Mouse (Mus musculus) left cerebral cortex, adult 9 months (tissue): ENCODE data around the gene Gm6657.
A peak's percentile ranks its signal among the peaks of the same experiment; 100 is the strongest.

Source experiments
- DNase-seq, 2 experiments: peaks; one replicate each; pipeline ENCODE4 v3.0.0; 2022; ENCODE audit warnings: low spot score in 2 of 2

Gm6657 gene

DNA sequence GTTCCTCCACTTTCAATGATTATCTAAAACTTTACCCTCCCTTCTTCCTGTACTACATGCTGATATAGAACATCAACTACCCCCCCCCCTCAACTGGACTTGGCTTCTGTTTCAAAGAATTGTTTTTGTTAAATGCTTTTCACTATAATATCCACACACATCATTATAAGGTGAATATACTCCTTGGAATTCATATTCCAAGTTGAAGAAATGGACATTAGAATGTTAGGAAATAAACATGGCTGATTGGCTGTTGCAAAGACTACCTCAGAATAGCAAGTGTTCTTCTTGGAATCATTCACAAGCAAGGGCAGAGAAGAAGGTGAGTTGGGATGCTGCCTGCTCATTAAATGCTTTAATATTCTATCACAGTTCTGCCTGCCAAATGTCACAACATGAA lies at the start of gene Gm6657:
Gm6657 (plus strand) TSS at position 301 of the 400 bp plus-strand sequence.
- no peak for DNase-seq

DNA sequence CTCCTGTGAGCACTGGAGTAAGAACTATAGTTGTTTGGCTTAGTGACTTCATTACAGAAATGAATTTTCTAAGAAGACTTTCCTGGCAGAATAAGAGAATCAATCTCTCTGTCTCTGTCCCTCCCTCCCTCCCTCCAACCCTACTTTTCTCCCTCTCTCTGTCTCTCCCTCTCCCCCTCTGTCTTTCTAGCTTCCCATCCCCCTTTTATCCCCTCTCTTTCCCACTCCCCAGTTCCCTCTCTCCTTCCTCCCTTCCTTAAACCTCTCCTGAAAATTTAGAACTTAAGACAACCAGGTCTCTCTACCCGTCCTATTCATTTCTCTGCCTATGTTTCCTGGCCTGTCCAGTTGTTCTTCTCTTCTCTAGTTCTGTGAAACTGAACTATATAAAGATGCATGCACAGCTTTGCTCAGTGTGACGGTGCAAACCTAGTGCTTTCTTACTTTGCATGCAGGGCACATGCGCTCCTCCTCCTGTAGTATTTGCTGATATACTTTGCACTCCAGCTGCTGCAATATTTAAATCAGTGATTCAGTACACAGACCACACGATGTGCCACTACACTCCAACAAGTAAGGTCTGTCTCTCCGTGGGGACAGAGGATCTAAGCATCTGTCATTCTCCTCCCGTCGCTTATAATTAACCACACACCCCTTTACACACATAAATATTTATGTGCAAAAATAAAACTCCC lies 40.6 kb upstream of the Gm6657 start:
- peak in 1 of 2 experiments; percentile 11 for DNase-seq

DNA sequence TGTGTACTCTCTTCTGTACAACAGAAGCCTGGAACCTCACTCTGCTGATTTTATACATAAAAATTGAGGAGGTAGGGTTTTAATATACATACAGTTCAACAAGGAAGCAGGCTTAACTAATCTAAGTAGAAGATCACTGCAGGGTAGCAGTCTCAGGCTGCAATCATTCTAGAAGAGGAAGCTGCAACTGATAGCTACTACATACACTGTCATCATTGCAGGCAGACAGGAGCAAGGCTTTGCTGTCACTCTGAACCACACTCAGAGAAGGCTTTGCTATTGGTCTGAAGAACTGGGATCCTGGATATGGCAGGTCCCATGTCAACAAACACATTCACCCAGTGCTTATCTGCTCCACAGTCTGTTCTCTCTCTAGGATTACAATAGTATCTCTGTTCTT lies 23.9 kb upstream of the Gm6657 start:
- no peak for DNase-seq

DNA sequence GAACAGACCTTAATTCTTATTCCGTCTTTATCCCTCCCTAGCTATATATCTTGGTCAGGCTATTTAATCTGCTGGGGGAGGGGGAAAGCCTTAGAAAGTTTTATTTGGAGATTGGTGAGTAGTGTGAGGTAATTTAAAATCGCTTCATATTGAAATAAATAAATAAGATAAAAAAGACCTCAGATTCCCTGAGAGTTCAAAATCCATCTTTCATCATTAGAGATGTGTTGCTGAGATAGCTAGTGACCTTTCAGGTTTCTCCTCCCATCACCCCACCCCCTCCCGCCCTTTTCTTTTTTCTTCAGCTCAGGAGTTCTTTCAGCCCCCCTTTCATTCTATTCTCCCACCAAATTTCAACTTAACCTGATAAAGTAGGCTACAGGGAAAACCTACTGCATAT lies 20.1 kb upstream of the Gm6657 start:
- no peak for DNase-seq

DNA sequence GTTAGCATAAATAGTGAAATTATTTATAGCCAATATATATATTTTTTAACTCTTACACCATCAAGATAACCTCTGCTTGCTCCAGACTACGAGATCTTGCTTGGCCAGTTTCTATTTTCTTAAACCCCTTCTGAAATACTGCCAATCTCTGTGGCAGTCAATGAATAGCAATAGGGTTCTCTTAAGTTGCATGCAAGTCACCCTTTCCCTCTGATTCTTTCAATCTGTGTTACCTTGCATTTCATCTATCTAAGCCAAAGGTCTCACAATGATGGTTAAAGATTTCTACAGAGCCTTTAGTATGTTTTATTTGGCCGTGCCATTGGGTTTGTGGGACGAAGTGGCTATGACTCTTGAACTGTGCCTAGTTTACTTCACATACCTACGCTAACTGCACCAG lies 19.4 kb upstream of the Gm6657 start:
- DNase-seq: no peak

DNA sequence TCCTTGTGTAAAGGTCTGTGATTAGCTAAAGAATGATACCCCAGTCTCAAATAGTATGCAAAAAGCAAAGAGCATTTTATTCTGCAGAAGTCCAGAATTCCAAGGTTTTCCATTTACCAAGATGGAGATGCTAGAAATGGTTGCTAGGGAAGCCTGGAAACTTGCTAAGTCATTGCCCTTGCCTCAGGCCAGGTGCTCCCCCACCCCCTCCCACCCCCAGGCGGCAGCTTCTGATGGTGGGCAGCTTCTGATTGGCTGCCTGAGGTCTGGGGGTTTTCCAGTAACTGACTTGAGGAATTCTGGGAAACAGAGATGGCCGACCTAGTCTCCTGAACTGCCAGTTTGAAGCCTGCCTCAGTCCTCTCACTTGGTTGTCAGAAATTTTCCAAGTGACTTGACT lies 12.6 kb upstream of the Gm6657 start:
- DNase-seq: no peak

DNA sequence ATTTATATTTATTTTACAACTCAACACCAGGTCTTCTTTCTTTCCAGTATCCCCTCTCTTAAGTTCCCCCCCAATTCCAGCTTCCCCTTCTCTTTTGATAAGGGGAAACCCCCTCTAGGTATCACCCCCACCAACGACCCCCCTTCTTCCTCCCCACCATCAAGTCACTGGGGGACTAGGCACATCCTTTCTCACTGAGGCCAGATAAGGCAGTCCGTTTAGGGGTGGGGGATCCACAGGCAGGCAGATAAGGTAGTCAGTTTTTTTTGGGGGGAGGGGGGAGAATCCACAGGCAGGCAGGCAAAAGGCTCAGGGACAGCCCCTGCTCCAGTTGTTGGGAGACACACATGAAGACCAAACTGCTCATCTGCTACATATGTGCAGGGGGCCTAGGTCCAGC lies 1.3 kb downstream of the Gm6657 start:
- DNase-seq: no peak

DNA sequence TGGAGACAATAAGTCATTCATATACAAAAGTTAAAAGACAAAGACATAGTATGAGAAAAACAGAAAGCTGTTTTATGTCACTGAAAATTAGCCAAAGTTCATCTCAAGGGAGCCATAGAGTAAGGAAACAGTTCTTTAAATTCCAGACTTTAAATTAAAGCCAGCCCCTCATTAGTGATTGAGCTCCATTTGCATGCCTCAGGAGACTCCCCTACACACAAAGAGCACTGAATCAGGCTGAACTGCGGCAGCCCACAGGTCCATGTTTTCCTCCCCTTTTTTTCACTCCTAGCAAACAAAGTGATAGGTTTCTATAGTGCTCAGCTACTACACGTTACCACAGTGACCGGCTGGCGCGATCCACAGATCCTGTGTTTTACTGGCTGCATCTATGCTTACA lies 9.6 kb downstream of the Gm6657 start:
- no peak for DNase-seq

DNA sequence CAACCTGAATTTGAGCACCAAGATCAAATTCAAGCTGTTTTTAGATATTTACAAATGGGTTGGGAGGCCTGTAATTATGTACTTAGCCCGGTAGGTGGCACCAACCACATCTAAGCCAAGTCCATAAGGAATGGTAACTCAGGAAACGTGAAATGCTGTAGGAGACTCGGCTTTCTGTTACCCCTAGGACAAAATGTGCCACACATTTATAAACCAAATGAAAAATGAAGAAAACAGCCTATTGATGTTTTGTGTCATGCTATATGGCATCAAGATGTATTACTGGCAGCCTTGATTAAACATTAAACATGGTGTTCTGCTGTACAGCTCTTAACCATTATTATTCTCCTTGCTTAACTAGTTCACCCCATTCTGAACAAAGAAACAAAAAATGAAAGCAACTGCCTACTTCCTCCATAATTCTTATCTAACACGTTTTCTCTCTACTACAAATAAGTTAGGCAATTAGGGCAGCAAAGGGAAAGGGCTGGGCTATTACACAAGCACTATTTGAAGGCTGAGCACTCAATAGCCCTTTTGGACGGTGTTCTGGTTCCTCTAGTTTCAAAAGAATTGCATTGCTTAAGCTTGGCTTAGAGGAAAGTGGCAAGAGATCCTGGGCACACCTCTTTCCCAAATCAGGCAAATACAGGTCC lies 12.0 kb downstream of the Gm6657 start:
- DNase-seq: peak in 1 of 2 experiments; percentile 43

DNA sequence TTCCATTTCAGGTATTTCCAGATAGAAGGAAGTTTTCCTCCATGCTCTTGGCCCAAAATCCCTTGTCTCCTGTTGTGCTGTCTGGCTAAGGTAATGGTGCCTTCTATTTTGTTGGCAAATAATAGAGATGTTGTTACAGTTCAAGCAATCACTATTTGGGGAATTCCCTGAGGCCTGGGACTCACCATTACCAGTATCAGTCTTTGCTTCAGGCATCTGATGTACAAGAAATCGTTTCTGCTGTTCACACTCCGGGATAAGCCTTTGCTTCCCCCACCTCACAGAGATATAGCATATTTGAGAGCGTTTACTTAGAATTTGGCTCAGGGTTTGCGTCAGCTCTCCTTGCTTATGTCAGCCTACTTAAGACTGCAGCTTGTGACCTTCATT lies 12.5 kb downstream of the Gm6657 start:
- DNase-seq: no peak

DNA sequence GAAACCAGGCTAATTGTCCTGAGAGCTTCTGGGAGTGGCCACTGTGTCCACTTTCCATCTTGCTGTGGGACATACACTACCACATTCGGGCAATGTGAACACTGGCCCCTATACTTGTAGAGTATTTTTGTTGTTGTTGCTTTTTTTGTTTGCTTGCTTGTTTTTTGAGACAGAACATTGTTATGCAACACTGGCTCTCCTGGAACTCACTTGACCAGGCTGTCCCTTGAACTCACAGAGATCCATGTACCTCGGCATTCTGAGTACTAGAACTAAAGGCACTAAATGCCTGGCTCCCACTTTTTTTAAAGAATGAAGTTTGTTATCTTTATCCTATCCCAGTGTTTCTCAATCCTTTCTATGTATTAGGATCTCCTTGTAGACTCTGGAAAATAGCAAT lies 15.8 kb downstream of the Gm6657 start:
- DNase-seq: no peak

DNA sequence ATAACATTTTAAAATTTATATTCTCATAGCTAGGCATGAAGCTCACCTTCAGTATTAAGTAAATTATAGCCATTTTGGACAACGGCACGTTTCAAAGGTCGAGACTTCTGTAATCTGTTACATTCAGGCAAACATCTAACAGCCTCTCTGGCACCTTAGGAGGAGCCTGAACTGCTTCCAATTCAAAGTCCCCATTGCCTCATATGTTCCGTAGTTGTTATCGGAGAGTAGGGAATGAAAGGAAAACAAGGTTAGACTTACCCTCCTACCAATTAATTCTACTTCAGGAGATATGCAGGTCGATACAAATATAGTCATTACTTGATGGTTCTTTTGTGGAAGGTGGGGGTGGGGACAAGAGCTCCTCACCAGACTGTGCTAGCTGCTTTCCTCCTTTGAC lies 21.4 kb downstream of the Gm6657 start:
- no peak for DNase-seq

DNA sequence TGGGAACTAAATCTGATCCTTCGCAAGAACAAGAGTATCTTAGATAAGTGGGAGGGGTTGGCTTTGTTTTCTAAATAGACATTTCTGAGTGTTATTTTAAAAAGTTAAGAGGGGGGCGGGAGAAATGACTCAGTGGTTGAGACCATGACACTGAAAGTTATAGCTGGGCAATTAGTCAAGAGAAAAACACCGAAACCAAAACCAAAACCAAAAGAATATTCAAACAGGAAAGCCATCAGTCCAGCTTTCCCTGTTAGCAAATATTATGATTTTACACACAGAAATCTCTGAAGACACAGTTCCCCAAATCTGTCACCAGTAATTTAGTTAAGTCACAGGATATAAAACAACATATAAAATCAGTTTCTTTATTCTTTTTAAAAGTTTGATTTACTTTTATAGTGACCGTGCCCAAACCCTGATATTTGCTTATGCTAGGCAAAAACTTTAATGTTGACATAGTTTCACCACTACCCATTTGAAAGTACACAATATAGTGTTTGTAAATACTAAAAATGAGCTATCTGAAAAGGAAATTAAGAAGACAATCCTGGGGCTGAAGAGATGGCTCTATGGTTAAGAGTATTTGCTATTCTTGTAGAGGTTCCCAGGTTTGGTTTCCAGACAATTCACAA lies 25.3 kb downstream of the Gm6657 start:
- DNase-seq: no peak

DNA sequence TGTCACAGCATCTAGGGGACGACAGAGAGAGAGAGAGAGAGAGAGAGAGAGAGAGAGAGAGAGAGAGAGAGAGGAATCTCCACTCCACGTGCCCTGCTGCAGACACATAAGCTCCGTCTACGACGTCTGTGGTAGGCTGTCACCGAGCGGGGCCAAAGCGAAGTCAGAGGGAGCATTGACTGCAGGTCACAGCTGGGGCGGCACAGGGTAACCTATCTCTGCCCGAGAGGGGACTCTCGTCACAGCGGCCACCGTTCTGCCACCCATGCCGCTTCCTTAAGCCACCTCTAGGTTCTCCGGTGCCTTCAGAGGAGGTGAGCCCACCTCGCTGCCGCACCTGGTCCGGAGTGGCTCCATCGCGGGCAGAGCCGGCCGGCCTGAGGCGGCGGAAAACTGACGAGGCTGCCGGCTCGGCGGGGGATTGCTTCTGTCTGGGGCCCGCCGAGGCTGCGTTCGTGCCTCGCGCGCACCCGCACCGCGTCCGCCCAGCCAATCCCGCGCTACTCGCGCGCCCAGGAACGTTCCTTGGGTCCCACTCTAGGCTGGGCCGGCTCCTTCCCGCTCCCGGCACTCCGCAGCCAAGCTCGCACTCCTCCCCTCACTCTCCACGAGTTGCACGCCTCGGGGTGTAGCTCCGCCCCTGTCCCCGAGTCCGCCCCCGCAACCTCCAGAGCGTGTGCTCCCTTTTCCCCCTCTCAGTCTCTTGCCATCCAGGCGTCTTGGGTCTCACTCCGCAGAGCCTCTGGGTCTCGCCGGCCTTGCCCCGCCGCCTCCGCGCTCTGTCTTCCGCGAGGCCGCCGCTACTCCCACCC lies 31.9 kb downstream of the Gm6657 start, which contains the start of gene Gphn:
Gphn (plus strand) TSS at position 673 of the 812 bp plus-strand sequence.
- peak; percentile 88 to 92 for DNase-seq

DNA sequence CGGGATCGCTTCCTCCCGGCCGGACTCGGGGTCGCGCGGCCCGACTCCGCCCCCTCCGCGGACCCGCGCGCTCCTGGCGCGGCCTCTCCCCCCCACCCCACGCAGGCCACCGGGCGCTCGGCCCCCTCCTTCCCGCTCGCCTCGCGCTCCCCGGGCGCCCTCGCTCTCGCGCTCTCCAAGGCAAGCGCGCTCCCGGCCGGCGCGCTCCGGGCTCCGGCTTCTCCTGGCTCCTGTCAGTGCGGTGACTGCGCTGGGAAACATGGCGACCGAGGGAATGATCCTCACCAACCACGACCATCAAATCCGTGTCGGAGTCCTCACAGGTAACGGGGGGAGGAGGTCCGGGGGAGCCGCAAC lies 32.5 kb downstream of the Gm6657 start:
- DNase-seq: peak; percentile 58 to 83

DNA sequence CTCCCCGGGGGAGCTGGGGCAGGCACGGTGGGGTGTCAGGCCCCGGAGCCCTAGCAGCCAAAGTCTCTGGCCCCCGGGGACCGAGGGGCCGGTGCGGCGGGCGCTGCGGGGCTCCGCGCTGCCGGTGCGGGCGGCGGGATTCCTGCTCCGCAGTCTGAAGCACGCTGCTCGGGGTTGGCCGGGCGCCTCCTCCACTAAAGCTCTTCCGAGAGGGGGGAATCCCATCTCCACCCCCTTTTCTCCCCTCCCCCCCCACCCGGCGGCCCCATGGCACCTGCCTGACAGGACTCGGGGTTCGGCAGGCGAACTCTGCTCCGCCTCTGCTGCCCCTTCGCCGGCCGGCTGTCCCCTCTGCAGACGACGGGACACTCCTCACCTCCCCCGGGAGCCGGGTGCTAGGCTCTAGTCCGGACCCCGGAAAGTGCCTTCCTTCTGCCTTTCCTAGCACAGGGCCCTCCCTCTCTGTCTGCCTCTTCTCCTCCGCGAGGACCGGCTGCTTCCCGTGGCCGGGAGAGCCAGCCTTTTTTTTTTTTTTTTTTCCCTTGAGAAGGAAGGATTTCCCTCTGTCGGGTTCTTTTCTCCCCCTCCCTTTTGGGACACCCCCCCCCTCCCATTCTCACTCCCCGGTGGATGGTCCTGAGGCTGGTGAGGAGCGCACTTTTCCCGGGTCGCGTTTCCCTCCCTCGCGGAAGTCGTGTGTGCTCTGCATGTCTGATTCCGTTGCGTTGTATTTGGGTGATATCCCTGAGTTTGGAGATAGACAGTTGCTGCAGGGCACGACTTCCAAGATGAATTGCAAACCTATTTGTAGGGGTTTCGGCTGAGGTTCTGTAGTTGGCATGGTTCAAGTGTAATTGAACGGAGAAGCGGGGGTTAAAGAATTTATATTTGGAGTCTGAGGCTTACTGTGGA lies 33.2 kb downstream of the Gm6657 start:
- DNase-seq: peak in 1 of 2 experiments; percentile 26

DNA sequence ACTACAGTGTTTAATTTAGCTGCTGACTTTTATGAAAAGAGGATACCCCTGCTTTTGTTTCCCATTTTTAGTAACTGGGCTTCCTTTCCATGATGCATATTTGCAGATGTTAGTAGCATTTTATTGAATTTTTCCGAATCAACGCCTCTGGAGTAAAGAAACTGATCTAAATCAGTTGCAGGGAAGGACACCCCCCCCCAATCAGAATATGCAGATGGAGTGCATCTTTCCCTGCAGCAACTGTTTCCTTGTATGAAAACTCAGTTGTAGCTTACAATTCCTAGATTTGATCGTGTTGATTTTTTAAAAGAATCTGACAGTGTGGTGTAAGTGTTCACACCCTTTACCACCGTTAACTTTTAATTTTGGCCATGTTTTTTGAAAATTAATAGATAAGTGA lies 34.1 kb downstream of the Gm6657 start:
- DNase-seq: no peak

DNA sequence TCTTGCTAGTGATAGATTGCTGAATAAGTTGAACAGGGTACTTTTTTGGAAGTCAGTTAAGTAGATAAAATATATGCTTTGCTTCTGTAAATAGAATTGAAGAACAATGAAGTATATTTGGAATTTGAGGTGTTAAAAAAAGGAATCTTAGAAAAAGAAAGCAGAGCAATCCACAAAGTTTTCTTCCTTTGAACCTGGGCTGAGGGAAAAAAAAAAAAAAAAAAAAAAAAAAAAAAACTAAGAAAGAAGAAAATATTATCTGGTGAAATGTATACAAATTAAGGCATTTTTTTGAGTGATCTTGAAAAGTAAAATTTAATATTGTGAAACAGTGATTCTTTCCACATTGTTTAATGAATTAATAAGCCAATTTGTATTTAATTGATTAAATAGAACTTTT lies 38.5 kb downstream of the Gm6657 start:
- no peak for DNase-seq

DNA sequence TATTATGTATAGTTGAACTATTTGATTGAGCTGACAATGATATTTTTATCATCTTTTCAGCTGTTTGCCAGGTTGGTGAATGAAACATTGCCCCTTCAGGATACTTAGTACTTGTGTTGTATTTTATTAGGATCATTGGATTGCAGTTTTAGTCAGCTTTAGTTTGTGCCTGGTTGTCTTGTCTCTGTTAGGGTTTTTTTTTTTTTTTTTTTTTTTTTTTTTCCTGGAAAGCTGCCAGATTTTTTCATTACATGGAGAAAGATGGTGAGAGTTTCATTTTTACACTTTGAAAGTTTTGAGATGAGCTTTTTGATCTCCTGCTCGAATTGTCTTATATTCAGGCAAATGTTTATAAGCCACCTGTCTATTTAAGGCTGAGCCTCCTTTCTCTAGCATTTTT lies 54.3 kb downstream of the Gm6657 start:
- DNase-seq: no peak

DNA sequence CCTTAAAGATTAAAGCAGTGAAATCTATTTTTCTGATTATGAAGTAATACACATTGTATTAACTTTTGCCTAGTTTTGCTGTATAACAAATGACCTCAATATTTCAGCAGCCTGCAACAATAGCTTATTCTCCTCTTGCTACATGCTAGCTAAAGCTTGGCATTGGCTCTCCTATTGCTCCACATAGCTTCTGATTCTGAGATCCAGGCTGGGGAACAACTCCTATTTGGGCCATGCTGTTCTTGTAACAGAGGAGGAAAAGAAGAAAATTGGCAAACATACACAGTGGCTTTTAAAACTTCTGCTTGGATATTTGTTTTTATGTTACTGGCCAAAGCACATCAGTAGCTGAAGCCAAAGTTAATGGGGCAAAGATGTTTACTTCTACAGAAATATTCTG lies 55.1 kb downstream of the Gm6657 start:
- DNase-seq: peak in 1 of 2 experiments; percentile 13
